Mouse (Mus musculus) midbrain, postnatal 0 days (tissue): ENCODE measurements around the gene Cdc42se1. TPM values are rescaled to one million over a fixed set of nuclear protein-coding genes. Genes with fewer than 3 reads are reported as not detected.

Experiments
- ATAC-seq: fragments of 200-750 bp; cut with Nextera tagmentation; 2 replicates; pipeline ENCODE4 v1.8.0; 2017; ENCODE audit warnings: moderate number of reproducible peaks, mild to moderate bottlenecking, moderate TSS enrichment, moderate library complexity; ENCODE audit not compliant: low FRiP score
- DNase-seq: peaks from one replicate; pipeline ENCODE4 v3.0.0-alpha.2; 2015; ENCODE audit warnings: low spot score
- H3K27ac ChIP-seq: fragments of 300-500 bp; sonication (generic); 2 replicates; pipeline ENCODE4 v1.5.1; 2014; ENCODE audit warnings: low read depth, mild to moderate bottlenecking, low read length, mixed read lengths
- H3K27me3 ChIP-seq: fragments of 300-500 bp; sonication (generic); 2 replicates; pipeline ENCODE4 v1.6.1; 2014; ENCODE audit warnings: low read length, control low read depth, mixed read lengths; ENCODE audit not compliant: insufficient read depth
- H3K36me3 ChIP-seq: fragments of 300-500 bp; sonication (generic); 2 replicates; pipeline ENCODE4 v1.6.1; 2014; ENCODE audit warnings: low read length, control low read depth, mixed read lengths; ENCODE audit not compliant: insufficient read depth
- H3K4me1 ChIP-seq: fragments of 300-500 bp; sonication (generic); 2 replicates; pipeline ENCODE4 v1.6.1; 2014; ENCODE audit warnings: mild to moderate bottlenecking, control low read depth, antibody characterized with exemption, low read length, mixed read lengths; ENCODE audit not compliant: insufficient read depth
- H3K4me2 ChIP-seq: fragments of 300-500 bp; sonication (generic); 2 replicates; pipeline ENCODE4 v1.6.1; 2014; ENCODE audit warnings: low read depth, mild to moderate bottlenecking, low read length, mixed read lengths; ENCODE audit not compliant: poor library complexity, severe bottlenecking
- H3K4me3 ChIP-seq: fragments of 300-500 bp; sonication (generic); 2 replicates; pipeline ENCODE4 v1.5.1; 2014; ENCODE audit warnings: low read depth, mild to moderate bottlenecking, low read length, moderate library complexity
- H3K9ac ChIP-seq: fragments of 300-500 bp; sonication (generic); replicated peaks from 2 replicates; pipeline ENCODE4 v1.6.1; 2014; ENCODE audit warnings: mild to moderate bottlenecking, low read length, moderate library complexity, mixed read lengths; ENCODE audit not compliant: poor library complexity, severe bottlenecking
- H3K9me3 ChIP-seq: fragments of 300-500 bp; sonication (generic); 2 replicates; pipeline ENCODE4 v1.6.1; 2016; ENCODE audit warnings: low read length, control low read depth
- CTCF ChIP-seq: IDR thresholded peaks from 2 replicates; pipeline ENCODE4 v1.5.1; 2016; ENCODE audit warnings: antibody characterized with exemption, mild to moderate bottlenecking
- WGBS: fragments of 180-500 bp; shearing (Covaris S2); extraction: QIAGEN DNeasy Blood & Tissue Kit; methylation state at CpG from one replicate; pipeline ENCODE4 v1.1.7; 2014; 5-methylcytosine and 5-hydroxymethylcytosine counted together
- polyA plus RNA-seq: library from polyadenylated mRNA; unstranded; fragments of >200 nt; fragmentation: Nextera tagmentation; extraction: Ambion mirVana; gene quantifications from 2 replicates; pipeline ENCODE4 v1.2.1, GENCODE M21; 2015
- total RNA-seq: library from RNA; depleted of rRNA; stranded (reverse); fragments of >200 nt; gene quantifications from 2 replicates; pipeline ENCODE4 v1.2.3, GENCODE M21; 2014

The Cdc42se1 gene
- total and polyA plus RNA-seq, 2 experiments from 2014 or later: 40.9 to 54.7 TPM

DNA sequence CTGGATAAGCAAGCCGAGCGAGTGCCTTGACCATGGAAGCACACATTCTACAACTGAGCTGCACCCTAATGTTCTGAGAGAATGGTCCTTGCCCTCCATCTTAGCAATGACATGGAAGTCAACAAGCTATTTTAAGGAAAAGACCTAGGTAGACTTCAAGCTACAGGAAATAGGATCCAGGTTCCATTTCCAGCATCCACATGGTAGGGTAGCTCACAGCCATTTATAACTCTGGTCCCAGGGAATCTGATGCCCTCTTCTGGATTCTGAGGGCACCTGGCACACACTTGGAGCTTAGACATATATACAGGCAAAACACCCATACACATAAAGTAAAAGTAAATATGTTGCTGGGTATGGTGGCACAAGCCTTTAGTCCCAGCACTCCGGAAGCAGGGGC is 37.5 kb downstream of the Cdc42se1 start:
- no peak overlapping the region for H3K27ac ChIP-seq
- DNase-seq: no peak
- H3K4me2 ChIP-seq: no peak overlapping the region
- TF ChIP-seq CTCF: no peak
- H3K36me3 ChIP-seq: peaks cover 55% of the 10 kb centered on the region
- 97% methylated on average over 3 of the region's 3 CpGs for WGBS
- no peak for ATAC-seq
- H3K27me3 ChIP-seq: no peaks in the 10 kb centered on the region
- no peaks in the 10 kb centered on the region for H3K4me1 ChIP-seq
- no peak overlapping the region for H3K9ac ChIP-seq
- H3K4me3 ChIP-seq: no peak overlapping the region
- H3K9me3 ChIP-seq: no peaks in the 10 kb centered on the region

DNA sequence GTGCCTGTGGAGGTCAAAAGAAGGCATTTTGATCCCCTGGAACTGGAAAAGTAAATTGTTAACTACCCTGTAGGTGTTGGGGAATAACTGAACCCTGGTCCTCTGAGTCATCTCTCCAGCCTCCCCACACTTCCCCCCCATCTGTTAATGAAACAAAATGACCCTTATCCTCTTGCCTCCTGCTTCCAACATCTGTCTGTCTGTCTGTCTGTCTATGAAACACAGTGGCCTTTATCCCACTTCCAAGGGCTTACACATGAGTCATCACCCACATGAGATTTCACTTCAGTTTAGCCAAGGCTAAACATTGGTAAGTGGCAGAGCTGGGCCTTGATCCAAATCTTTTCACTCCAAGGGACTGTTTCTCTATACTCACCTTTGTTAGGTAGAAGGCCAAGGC is 39.3 kb downstream of the Cdc42se1 start:
- TF ChIP-seq CTCF: no peak
- Histone ChIP-seq H3K27me3 (no peaks in the 10 kb centered on the region), H3K4me2 (no peak overlapping the region)

DNA sequence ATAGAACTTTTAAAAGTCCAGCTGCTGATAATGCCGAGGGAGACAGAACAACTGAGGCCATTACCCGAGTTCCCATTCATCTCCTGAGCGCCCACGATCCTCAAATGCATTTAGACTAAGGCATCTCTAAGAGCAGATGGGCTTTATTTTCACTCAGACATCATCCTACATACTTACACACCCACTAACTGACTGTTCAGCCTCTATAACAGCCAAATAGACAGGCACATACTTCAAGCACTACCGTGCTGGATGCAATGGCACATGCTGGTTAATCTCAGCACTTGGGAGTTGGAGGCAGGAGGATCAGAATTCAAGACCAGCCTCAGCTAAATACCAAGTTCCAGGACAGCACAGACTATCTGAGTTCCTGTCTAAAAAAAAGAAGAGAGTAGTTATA is 41.3 kb downstream of the Cdc42se1 start:
- DNase-seq (no peak), ATAC-seq (no peak)
- Histone ChIP-seq H3K4me3 (no peak overlapping the region), H3K36me3 (peaks cover 29% of the 10 kb centered on the region), H3K4me1 (no peaks in the 10 kb centered on the region), H3K27ac (no peak overlapping the region), H3K4me2 (no peak overlapping the region), H3K27me3 (no peaks in the 10 kb centered on the region), H3K9ac (no peak overlapping the region), H3K9me3 (no peaks in the 10 kb centered on the region)
- TF ChIP-seq CTCF: no peak
- 86% methylated on average over 5 of the region's 5 CpGs for WGBS

More for the DNA sequence above, 39.3 kb downstream of the Cdc42se1 start:
- Histone ChIP-seq H3K9ac (no peak overlapping the region), H3K9me3 (no peaks in the 10 kb centered on the region), H3K4me3 (no peak overlapping the region), H3K27ac (no peak overlapping the region), H3K36me3 (peaks cover 45% of the 10 kb centered on the region), H3K4me1 (no peaks in the 10 kb centered on the region)
- ATAC-seq (no peak), DNase-seq (no peak)

DNA sequence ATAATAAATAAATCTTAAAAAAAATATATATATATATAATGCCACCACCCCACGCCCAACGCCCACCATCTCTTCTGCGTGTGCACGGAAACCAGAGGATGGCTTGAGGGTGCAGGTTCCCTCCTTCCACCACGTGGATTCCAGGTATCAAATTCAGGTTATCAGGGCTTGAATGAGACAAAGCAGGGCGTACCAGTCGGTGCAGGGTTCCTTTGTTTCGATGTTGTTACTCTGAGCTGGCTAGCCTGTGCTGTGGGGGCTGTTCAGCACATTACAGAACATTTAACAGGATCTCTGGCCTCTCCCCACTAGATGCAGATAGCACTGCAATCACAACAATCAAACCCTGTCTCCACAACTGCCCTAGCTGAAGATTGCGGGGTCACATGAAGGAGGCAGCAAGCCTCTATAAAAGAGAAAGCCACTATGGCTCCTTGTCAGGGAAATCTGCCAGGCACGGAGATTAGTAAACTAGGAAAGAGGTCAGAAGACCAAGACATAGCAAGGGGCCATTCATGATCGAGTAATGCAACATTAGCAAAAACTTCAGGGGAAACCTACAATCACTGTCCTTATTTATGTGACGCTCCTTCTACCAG is 42.3 kb downstream of the Cdc42se1 start:
- WGBS: 85% methylated on average over 12 of the region's 12 CpGs
- H3K27ac ChIP-seq: no peak overlapping the region
- ATAC-seq (no peak), DNase-seq (no peak)
- H3K4me2 ChIP-seq: no peak overlapping the region
- no peaks in the 10 kb centered on the region for H3K4me1 ChIP-seq
- TF ChIP-seq CTCF: no peak
- H3K9ac ChIP-seq: no peak overlapping the region
- H3K36me3 ChIP-seq: peaks cover 25% of the 10 kb centered on the region
- no peaks in the 10 kb centered on the region for H3K9me3 ChIP-seq
- H3K4me3 ChIP-seq: no peak overlapping the region
- no peaks in the 10 kb centered on the region for H3K27me3 ChIP-seq

DNA sequence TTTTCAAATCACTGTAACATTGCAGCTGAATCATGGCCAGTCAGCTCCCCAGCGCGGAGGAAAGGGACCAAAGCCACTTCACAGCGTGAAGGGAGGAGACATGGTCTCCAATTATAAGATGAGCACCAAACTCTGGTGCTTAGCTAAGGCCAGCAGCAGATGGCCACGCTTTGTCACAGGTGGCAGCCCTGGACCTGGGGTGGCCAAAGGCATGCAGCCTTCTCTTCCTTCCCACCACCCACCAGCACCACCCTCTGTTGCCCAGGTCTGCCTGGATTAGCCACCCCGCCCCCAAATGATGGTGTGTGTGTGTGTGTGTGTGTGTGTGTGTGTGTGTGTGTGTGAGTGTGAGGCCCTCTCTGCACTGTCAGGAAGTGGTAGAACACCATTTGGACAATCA is 44.9 kb downstream of the Cdc42se1 start:
- no peaks in the 10 kb centered on the region for H3K4me1 ChIP-seq
- WGBS: 85% methylated on average over 5 of the region's 5 CpGs
- H3K27ac ChIP-seq: no peak overlapping the region
- ATAC-seq: no peak
- TF ChIP-seq CTCF: no peak
- H3K4me3 ChIP-seq: no peak overlapping the region
- H3K9ac ChIP-seq: no peak overlapping the region
- peaks cover 8% of the 10 kb centered on the region; the same call in 1 of the 2 replicates for H3K36me3 ChIP-seq
- H3K27me3 ChIP-seq: no peaks in the 10 kb centered on the region
- H3K4me2 ChIP-seq: no peak overlapping the region
- no peak for DNase-seq
- H3K9me3 ChIP-seq: no peaks in the 10 kb centered on the region

DNA sequence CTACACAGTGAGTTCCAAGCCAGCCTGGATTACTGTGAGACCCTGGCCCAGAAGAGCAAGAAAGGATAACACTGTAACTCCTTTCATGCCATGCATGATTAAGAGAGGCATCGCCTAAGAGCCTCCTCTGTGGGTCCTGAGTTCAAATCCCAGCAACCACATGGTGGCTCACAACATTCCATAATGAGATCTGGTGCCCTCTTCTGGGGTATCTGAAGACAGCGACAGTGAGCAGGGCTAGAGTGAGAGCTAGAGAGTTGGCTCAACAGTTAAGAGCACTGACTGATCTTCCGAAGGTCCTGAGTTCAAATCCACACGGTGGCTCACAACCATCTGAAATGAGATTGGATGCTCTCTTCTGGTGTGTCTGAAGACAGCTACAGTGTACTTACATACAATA is 45.9 kb downstream of the Cdc42se1 start:
- Histone ChIP-seq H3K36me3 (0 out of 2 replicates have a peak, but pooled peaks cover 4% of the 10 kb centered on the region), H3K27ac (no peak overlapping the region), H3K4me2 (no peak overlapping the region), H3K4me3 (no peak overlapping the region), H3K4me1 (no peaks in the 10 kb centered on the region), H3K9me3 (no peaks in the 10 kb centered on the region), H3K27me3 (no peaks in the 10 kb centered on the region), H3K9ac (no peak overlapping the region)
- no peak for ATAC-seq
- TF ChIP-seq CTCF: no peak
- DNase-seq: no peak
- 92% methylated on average over 4 of the region's 4 CpGs for WGBS
